10 mouse cellular contexts compared by ENCODE assay signal in the genomic region with DNA sequence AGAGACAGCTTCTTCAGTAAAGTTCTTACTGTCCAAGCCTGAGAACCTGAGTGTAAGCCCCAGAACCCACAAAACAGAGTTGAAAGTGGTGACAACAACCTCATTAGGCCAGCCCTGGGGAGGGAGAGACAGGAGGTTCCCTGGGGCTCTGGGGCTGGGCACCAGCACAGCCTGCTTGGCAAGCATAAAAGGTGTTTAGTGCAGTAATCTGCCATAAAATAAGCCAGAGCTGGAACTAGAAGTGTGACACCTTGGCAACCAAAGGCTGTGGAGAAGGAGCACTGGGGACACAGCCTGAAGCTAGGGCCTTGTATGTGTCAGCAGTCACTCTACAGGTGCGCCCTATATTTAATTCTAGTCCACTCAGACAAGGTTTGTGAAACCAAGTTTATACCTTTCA.
A peak's percentile ranks its signal among the peaks of the same experiment; 100 is the strongest.
DNase-seq lines count a peak whose midpoint lies in the region.
"Had no signal": no experiment of that assay in that cellular context is flagged by ENCODE, and none has a peak within 500 bp of the region (broad histone marks: within the 10 kb centered on the region; RNA-seq: fewer than 3 reads in every experiment).

No protein-coding gene starts in this region.

- H3K4me1 ChIP-seq in embryonic facial prominence, embryonic 10.5 days = peaks cover 35% of the 10 kb centered on the region
- H3K4me1 ChIP-seq in limb, embryonic 10.5 days = peaks cover 87% of the 10 kb centered on the region
- H3K4me1 ChIP-seq: liver, embryonic 15.5 days had no signal

- peak; percentile 13 for DNase-seq in adrenal gland, postnatal 25 days
- DNase-seq in adrenal gland, adult 18-20 months (ENCODE audit: low spot score in 2 of 2) = no peak
- DNase-seq in kidney, adult 9 months = peak; percentile 8
- no peak for DNase-seq in kidney, postnatal 14 days
- DNase-seq in embryonic facial prominence, embryonic 10.5 days (ENCODE audit: low spot score) = no peak
- no peak for DNase-seq in limb, embryonic 10.5 days (ENCODE audit: low spot score)
- DNase-seq in embryo, embryonic 9.5 days (ENCODE audit: extremely low spot score) = no peak
- DNase-seq in right cerebral cortex, postnatal 14 days = no peak
- DNase-seq: thymus, postnatal 4 days had no signal

- no peaks in the 10 kb centered on the region for H3K36me3 ChIP-seq in embryonic facial prominence, embryonic 10.5 days (replicated peaks)
- no peaks in the 10 kb centered on the region for H3K36me3 ChIP-seq in limb, embryonic 10.5 days
- H3K36me3 ChIP-seq: liver, embryonic 15.5 days had no signal

- H3K4me3 ChIP-seq in embryonic facial prominence, embryonic 10.5 days = no peak overlapping the region
- H3K4me3 ChIP-seq in limb, embryonic 10.5 days = no peak overlapping the region
- H3K4me3 ChIP-seq: liver, embryonic 15.5 days had no signal

- 95% methylated on average over 1 of the region's 1 CpGs for WGBS in embryonic facial prominence, embryonic 10.5 days
- WGBS in limb, embryonic 10.5 days = 97% methylated on average over 1 of the region's 1 CpGs

- 0 out of 2 replicates have a peak overlapping the region, but pooled peaks have one; percentile 51 for H3K27ac ChIP-seq in embryonic facial prominence, embryonic 10.5 days (replicated peaks)
- peak overlapping the region; percentile 61; the same call in 1 of the 2 replicates for H3K27ac ChIP-seq in limb, embryonic 10.5 days
- H3K27ac ChIP-seq: liver, embryonic 15.5 days had no signal

- no peaks in the 10 kb centered on the region for H3K27me3 ChIP-seq in embryonic facial prominence, embryonic 10.5 days (replicated peaks; ENCODE audit: low read depth, poor library complexity, severe bottlenecking)
- no peaks in the 10 kb centered on the region for H3K27me3 ChIP-seq in limb, embryonic 10.5 days (ENCODE audit: low read depth, poor library complexity, severe bottlenecking)
- H3K27me3 ChIP-seq: liver, embryonic 15.5 days had no signal

- H3K9me3 ChIP-seq in embryonic facial prominence, embryonic 10.5 days = no peaks in the 10 kb centered on the region
- no peaks in the 10 kb centered on the region for H3K9me3 ChIP-seq in limb, embryonic 10.5 days (replicated peaks)
- H3K9me3 ChIP-seq: liver, embryonic 15.5 days had no signal

Comparison
In these comparisons a context has a peak if more than half of its experiments do, and no peak if none do; other contexts are left out.
1. DNase-seq: peak in adrenal gland, postnatal 25 days (single experiment) and kidney, adult 9 months (single experiment); none in adrenal gland, adult 18-20 months (0 of 2), kidney, postnatal 14 days (single experiment), embryonic facial prominence, embryonic 10.5 days (single experiment), limb, embryonic 10.5 days (single experiment), embryo, embryonic 9.5 days (single experiment) and right cerebral cortex, postnatal 14 days (single experiment).